Mouse (Mus musculus) c-Kit-positive CD71-positive TER-119-positive erythroid progenitor cells, embryonic 14.5 days (primary cell): ENCODE results near the gene Rtp1.
A peak's percentile ranks its signal among the peaks of the same experiment; 100 is the strongest.

Experiments used
- DNase-seq: peaks from one replicate; pipeline ENCODE4 v3.0.0-alpha.2; 2013; ENCODE audit warnings: low spot score

Rtp1 gene

GRCm38 (mm10) chr16:23428647-23429319 lies at the start of gene Rtp1:
Gene Rtp1, plus strand, starts transcription at chr16:23429133.
- DNase-seq, result no peak

DNA sequence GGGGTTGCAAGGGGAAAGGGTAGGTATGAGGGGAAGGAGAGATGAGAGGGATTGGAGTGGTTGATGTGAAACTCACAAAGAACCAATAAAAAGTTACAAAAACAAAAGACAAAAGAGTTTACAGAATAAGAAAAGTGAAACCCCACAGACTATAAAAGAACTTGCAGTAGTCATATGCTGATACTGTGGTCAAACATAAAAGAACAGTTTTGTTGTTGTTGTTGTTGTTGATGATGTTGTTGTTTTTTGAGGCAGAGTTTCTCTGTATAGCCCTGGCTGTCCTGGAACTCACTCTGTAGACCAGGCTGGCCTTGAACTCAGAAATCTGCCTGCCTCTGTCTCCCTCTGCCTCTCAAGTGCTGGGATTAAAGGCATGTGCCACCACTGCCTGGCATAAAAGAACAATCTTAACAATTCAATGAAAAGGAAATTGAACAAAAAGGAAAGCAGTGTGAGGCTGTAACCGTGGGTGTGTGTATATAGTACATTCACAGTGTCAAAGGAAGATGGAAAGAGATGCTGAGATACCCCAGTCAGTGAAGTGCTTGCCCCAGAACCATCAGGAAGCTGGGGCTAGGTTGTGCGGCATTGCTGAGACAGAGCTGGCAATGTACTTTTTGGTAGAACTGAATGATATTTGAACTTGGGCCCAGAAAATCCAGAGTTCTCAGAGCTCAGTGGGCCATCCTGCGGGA lies 49.2 kb upstream of the Rtp1 start:
- no peak for DNase-seq

- DNase-seq, result no peak
Observed at GRCm38 (mm10) chr16:23384304-23384703, 44.6 kb upstream of the Rtp1 start.

DNA sequence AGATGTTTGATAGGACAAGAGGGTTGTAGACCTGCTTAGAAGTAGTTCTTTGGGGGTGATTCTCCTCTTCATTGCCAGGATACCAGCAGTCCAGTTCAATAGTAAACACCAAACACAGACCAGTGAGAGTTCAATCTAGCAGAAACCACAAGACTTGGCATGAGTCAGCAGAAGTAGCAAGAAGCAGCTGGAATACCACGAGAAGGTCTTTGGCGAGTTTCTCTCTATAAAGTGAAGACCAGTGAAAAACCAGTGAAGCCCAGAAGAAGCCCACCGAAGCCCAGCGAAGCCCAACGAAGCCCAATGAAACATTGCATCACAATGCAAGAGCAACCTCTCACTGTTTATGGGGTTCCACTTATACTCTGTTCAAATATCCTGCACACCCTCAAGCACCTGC lies 31.0 kb upstream of the Rtp1 start:
- no peak for DNase-seq

DNA sequence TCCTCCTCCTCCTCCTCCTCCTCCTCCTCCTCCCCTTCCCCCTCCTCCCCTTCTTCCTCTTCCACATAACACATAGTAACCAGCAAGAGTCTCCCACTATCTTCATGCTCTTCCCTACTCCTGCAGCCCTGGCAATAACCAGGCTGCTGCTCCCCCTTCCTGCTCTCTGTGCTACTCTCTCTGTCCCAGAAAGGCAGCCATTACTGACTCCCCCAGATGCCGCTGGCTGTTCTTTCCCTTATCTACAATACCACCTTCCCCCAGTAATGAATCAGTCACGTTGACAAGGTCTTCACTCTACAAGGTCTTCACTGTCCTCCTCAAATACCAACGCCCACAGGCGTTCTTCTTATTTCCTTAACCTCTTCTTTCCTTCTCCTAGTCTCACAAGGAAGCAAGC lies 27.5 kb upstream of the Rtp1 start:
- peak; percentile 13 for DNase-seq

DNA sequence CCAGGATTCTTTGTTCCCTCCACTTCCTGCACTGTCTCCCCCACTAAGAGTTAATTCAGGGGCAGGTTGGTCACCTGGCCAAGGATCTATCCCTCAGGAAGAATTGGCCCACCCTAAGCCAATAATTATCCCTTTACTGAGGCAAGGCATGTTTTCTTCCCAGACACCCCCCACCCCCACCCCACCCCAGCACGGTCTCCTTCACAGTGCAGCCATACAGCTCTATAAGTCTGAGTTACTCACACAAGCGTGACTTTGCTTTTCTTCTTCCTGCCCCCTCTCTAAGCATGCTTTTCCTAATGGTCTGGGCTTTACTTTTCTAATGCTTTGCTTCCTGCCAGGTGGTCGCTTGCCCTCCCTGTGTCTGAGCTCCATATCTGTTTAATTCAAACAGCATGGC lies 27.0 kb upstream of the Rtp1 start:
- DNase-seq, result no peak

- DNase-seq, result peak; percentile 38
Observed at GRCm38 (mm10) chr16:23403008-23403755, 25.8 kb upstream of the Rtp1 start.

- DNase-seq, result no peak
Observed at GRCm38 (mm10) chr16:23412930-23413329, 16.0 kb upstream of the Rtp1 start.

GRCm38 (mm10) chr16:23416261-23416656 lies 12.7 kb upstream of the Rtp1 start:
- DNase-seq, result no peak

- no peak for DNase-seq
Observed at GRCm38 (mm10) chr16:23416657-23417293, 12.2 kb upstream of the Rtp1 start.

DNA sequence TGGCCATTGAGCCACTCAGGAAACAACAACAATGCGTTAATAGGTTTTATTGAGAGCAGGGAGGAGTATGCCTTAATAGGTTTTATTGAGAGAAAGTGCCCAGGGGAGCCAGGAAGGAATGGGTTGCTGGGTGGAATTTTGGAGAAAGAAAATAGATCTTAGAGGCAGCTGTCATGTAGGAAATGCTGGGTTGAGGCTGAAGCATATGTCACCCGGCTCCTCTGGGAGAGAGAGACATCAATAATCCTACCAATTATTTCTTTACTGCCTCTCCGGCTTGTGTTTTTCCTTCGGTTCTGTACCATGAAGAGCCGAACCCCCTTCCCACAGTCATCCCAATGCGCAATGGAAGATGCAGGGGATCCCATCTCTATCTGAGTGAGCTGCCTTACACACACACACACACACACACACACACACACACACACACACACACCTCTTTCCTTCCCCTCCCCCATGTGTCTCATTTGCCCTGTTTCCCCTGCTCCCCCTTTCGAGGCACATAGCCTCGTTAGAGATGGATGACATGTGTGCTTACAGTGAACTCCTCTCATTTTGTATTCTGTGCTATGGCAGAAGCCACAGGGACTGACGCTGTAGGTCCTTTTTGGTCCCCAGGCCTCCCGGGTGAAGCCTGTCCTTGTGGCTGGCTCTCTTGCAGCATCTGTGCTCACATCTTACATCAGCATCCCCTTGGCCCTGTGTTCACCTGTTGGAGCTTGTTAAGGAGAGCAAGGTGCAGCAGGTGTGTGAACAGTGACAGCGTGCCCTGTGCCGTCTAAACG lies 11.3 kb upstream of the Rtp1 start:
- no peak for DNase-seq

- DNase-seq, result no peak
Observed at GRCm38 (mm10) chr16:23419565-23420085, 9.3 kb upstream of the Rtp1 start.

- DNase-seq, result no peak
Observed at GRCm38 (mm10) chr16:23423825-23424224, 5.1 kb upstream of the Rtp1 start.

DNA sequence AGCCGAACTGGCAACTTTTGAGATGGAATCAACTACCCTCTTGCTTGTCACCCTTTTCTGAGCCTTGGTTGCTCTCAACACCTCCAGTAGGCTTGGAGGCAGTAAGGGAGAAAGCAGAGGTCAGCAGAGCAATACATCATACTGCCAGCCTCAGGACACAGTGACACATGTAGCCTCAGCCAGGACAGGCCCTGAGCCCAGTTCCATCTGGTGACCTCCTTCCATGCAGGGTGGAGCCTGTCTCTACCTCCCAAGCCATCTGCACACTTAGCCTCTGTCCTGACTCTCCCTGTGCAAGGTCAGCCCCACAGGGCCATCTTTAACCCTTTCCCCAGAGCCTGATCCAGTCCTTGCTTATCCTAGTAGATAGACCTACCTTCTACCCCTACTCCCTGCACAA lies 1.2 kb upstream of the Rtp1 start:
- DNase-seq, result no peak

GRCm38 (mm10) chr16:23429991-23430390 lies 1.1 kb downstream of the Rtp1 start:
- DNase-seq, result no peak

GRCm38 (mm10) chr16:23437404-23438166 lies 8.7 kb downstream of the Rtp1 start:
- DNase-seq, result no peak

DNA sequence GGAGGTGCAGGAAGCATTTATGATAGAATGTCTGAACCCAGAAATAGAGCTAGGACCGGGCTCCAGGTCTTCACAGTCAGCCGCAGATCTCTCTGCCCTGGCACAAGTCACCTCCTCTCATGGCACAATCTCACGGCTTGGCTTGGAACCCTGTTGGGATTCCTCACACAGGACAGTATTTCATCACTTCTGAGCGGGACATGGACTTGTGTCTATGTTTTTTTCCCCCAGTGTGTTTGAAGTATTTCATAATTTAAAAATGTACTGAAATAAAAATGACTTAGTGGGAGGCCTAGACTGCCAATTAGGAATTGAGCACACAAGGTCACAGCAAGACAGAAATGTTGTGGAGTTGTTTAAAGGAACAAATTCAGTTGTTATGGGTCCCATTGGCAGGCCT lies 15.3 kb downstream of the Rtp1 start:
- no peak for DNase-seq

DNA sequence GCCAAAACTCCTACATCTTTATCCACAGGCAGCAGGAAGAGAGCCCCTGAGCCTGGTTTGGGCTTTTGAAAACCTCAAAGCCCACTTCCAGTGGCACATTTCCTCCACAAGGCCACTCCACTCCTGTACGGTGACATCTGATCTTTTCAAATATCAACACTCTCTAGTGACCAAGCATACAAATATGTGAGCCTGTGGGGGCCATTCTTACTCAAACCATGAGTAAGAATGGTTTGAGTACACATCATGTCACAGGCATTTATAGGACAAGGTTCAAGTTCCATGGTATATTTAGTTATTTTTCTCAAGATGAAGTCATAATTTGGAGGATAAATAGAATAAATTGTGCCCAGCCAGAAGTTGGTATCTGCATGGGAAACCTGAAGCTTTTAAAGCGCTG lies 21.0 kb downstream of the Rtp1 start:
- DNase-seq, result no peak

DNA sequence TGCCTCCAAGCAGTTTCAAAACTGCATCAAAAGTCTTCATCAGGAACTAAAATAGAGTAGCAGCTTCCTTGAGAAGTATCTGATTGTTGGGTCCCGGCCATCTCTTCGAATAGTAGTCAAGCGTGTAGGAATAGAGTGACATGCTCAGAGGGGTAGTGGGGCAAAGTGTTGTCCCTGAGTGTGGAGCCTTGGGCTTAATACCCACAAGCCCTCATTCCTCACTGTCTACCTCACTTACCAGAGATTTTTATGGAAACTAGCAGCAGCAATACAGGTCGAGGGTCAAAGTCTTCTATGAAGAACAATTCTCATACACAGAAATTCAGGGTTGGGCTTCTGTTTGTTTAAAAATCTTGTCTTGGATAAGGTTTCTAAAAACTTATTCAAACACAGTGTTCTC lies 21.9 kb downstream of the Rtp1 start:
- no peak for DNase-seq

DNA sequence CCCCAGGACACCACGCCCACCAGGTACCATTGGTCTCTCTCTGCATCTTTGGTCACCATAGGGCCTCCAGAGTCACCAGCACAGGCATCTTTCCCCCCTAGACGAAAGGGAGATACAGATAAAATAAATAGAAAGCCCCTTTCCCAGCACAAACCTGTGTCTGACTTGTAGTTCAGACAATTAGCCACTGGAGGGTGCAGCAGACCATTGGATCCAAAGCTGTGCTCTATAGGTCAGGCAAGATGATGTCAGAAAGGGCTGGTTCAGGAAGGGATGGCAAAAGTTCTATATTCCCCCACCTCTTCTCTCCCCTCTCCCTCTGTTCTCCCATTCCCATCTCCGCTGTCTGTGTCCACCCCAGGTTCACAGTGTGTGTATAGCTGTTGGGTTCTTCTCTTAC lies 23.5 kb downstream of the Rtp1 start:
- peak; percentile 6 for DNase-seq

GRCm38 (mm10) chr16:23454376-23454775 lies 25.4 kb downstream of the Rtp1 start:
- DNase-seq, result no peak
